Mouse (Mus musculus) testis, adult 2 months (tissue): ENCODE measurements around the gene Psph. TPM values are rescaled to one million over a fixed set of nuclear protein-coding genes. Genes with fewer than 3 reads are reported as not detected.

Source experiments
- H3K27ac ChIP-seq: fragments of 200-500 bp; 2 replicates; pipeline ENCODE4 v1.5.1; 2012; ENCODE audit warnings: low read depth, low read length; ENCODE audit not compliant: control insufficient read depth, insufficient read depth
- H3K27me3 ChIP-seq: fragments of 200-500 bp; 2 replicates; pipeline ENCODE4 v1.6.1; 2012; ENCODE audit warnings: mild to moderate bottlenecking, low read length, moderate library complexity; ENCODE audit not compliant: control insufficient read depth, insufficient read depth
- H3K36me3 ChIP-seq: fragments of 200-500 bp; 2 replicates; pipeline ENCODE4 v1.6.1; 2012; ENCODE audit warnings: mild to moderate bottlenecking, low read length; ENCODE audit not compliant: control insufficient read depth, insufficient read depth
- H3K4me1 ChIP-seq: fragments of 200-500 bp; 2 replicates; pipeline ENCODE4 v1.6.1; 2012; ENCODE audit warnings: low read length; ENCODE audit not compliant: control insufficient read depth, insufficient read depth
- H3K4me3 ChIP-seq: fragments of 200-500 bp; 2 replicates; pipeline ENCODE4 v1.5.1; 2012; ENCODE audit warnings: low read depth, mild to moderate bottlenecking, low read length, moderate library complexity, mixed read lengths; ENCODE audit not compliant: control insufficient read depth
- CTCF ChIP-seq: fragments of 200-500 bp; IDR thresholded peaks from 2 replicates; pipeline ENCODE4 v1.5.1; 2012; ENCODE audit warnings: low read depth, mild to moderate bottlenecking, inconsistent platforms, low read length, moderate library complexity; ENCODE audit not compliant: control insufficient read depth, insufficient read depth, insufficient replicate concordance
- POLR2A ChIP-seq: fragments of 200-500 bp; IDR thresholded peaks from 2 replicates; pipeline ENCODE4 v1.6.1; 2012; ENCODE audit warnings: low read depth, mild to moderate bottlenecking, inconsistent platforms, low read length, moderate library complexity; ENCODE audit not compliant: control insufficient read depth
- polyA plus RNA-seq: library from polyadenylated mRNA; depleted of rRNA; stranded (reverse); fragments of >200 nt; gene quantifications from 2 replicates; pipeline ENCODE4 v1.2.3, GENCODE M21; 2012; rRNA removed

Psph gene
- polyA plus RNA-seq, 1 experiment, result 14.3 TPM

GRCm38 (mm10) chr5:129729286-129729685 lies 58.0 kb downstream of the Psph start:
- H3K4me1 ChIP-seq, result no peaks in the 10 kb centered on the region; the same call in none of the 2 replicates
- no peaks in the 10 kb centered on the region for H3K36me3 ChIP-seq
- TF ChIP-seq POLR2A (no peak), CTCF (no peak)
- no peak overlapping the region for H3K4me3 ChIP-seq
- no peaks in the 10 kb centered on the region for H3K27me3 ChIP-seq
- no peak overlapping the region; the same call in 1 of the 2 replicates for H3K27ac ChIP-seq

- H3K4me1 ChIP-seq, result peaks cover 4% of the 10 kb centered on the region
- no peaks in the 10 kb centered on the region for H3K27me3 ChIP-seq
- no peak overlapping the region for H3K4me3 ChIP-seq
- no peaks in the 10 kb centered on the region for H3K36me3 ChIP-seq
- TF ChIP-seq CTCF (no peak), POLR2A (no peak)
- H3K27ac ChIP-seq, result no peak overlapping the region
These were observed 60.5 kb downstream of the Psph start for GRCm38 (mm10) chr5:129726784-129727183.

- Histone ChIP-seq H3K27me3 (no peaks in the 10 kb centered on the region), H3K27ac (peak overlapping the region; percentile 89), H3K4me3 (peak overlapping the region; percentile 91), H3K36me3 (no peaks in the 10 kb centered on the region), H3K4me1 (peaks cover 4% of the 10 kb centered on the region)
- TF ChIP-seq POLR2A (no peak), CTCF (no peak)
These were observed 61.4 kb downstream of the Psph start for GRCm38 (mm10) chr5:129725774-129726392.

- TF ChIP-seq CTCF, result peak; percentile 100
- peak; percentile 75 for TF ChIP-seq POLR2A
- Histone ChIP-seq H3K4me3 (peak within 1 kb of the TSS; percentile 91), H3K27me3 (no peaks in the 10 kb centered on the region), H3K27ac (peak within 1 kb of the TSS; percentile 89), H3K36me3 (no peaks in the 10 kb centered on the region), H3K4me1 (peaks cover 4% of the 10 kb centered on the region)
These were observed 62.1 kb downstream of the Psph start, which contains the start of gene Nipsnap2 for GRCm38 (mm10) chr5:129724834-129725773. Gene Nipsnap2 (plus strand): TSS chr5:129725063.

DNA sequence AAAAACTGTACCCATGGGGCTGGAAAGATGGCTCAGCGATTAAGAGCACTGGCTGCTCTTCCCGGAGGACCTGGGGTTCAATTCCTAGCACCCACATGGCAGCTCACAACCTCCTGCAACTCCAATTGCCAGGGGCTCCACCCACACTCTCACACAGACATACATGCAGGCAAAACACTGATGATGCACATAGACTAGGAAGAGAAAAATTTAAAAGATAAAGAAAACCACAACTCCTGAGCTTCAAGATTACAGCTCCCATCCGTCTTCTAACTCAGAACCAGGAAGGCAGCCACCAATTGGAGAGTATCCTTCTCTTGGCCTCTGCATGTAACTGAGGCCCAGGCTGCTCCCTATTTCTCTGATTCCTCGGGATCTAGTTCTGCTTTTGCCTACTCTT lies 63.0 kb downstream of the Psph start:
- Histone ChIP-seq H3K27me3 (no peaks in the 10 kb centered on the region), H3K36me3 (no peaks in the 10 kb centered on the region), H3K4me1 (peaks cover 4% of the 10 kb centered on the region), H3K27ac (peak overlapping the region; percentile 89; the same call in 1 of the 2 replicates), H3K4me3 (peak overlapping the region; percentile 91; the same call in 1 of the 2 replicates)
- no peak for TF ChIP-seq CTCF
- no peak for TF ChIP-seq POLR2A

DNA sequence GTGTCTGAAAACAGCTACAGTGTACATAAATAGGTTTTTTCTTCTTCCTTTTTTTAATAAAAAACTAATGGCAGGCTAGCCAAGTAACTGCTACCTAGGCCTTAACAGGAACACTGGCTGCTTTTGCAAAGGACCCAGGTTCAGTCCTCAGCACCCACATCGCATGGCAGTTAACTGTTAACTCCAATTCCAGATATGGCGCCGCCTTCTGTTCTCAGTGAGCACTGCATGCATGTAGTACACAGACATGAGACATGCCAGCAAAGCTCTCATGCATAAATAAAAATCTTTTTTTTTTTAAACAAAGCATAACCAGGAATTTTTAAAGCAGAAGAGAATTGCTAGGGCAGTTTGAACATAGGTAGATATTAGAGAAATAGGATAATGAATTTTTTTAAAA lies 67.1 kb downstream of the Psph start:
- peaks cover 4% of the 10 kb centered on the region for H3K4me1 ChIP-seq
- H3K27ac ChIP-seq, result no peak overlapping the region
- no peaks in the 10 kb centered on the region for H3K27me3 ChIP-seq
- no peak overlapping the region for H3K4me3 ChIP-seq
- TF ChIP-seq CTCF, result no peak
- no peak for TF ChIP-seq POLR2A
- H3K36me3 ChIP-seq, result peaks cover 1% of the 10 kb centered on the region; the same call in 1 of the 2 replicates

GRCm38 (mm10) chr5:129717016-129717415 lies 70.2 kb downstream of the Psph start:
- Histone ChIP-seq H3K4me3 (no peak overlapping the region), H3K36me3 (peaks cover 1% of the 10 kb centered on the region; the same call in 1 of the 2 replicates), H3K27me3 (no peaks in the 10 kb centered on the region), H3K4me1 (no peaks in the 10 kb centered on the region), H3K27ac (no peak overlapping the region)
- TF ChIP-seq POLR2A, result no peak
- no peak for TF ChIP-seq CTCF

Other genes starting within 250 kb of the Psph start
- gene Mmp17, start 203.3 kb downstream of the Psph start, polyA plus RNA-seq, result 0.93 and 1.2 TPM in 2 replicates
- 0.94 and 1.3 TPM in 2 replicates for gene Zfp11, start 117.3 kb downstream of the Psph start, polyA plus RNA-seq
- 5.7 and 10.6 TPM in 2 replicates for gene Sept14, start 78.9 kb downstream of the Psph start, polyA plus RNA-seq
- gene Mrps17, start 72.0 kb downstream of the Psph start, polyA plus RNA-seq, result 44.4 and 62.7 TPM in 2 replicates
- 14.8 and 15.6 TPM in 2 replicates for gene Nipsnap2, start 62.4 kb downstream of the Psph start, polyA plus RNA-seq
- 3.9 and 5.2 TPM in 2 replicates for gene Sumf2, start 59.5 kb upstream of the Psph start, polyA plus RNA-seq
- 239 and 241 TPM in 2 replicates for gene Chchd2, start 100.0 kb upstream of the Psph start, polyA plus RNA-seq
- 4.6 and 5.4 TPM in 2 replicates for gene Zbed5, start 108.3 kb upstream of the Psph start, polyA plus RNA-seq
- 0.20 and 0.35 TPM in 2 replicates for gene Phkg1, start 111.1 kb upstream of the Psph start, polyA plus RNA-seq
- gene Nupr1l, start 121.1 kb upstream of the Psph start, polyA plus RNA-seq, result 777 and 877 TPM in 2 replicates
- 12.2 and 19.9 TPM in 2 replicates for gene Vkorc1l1, start 154.5 kb upstream of the Psph start, polyA plus RNA-seq
- 6.2 and 7.7 TPM in 2 replicates for gene Gusb, start 215.6 kb upstream of the Psph start, polyA plus RNA-seq
- gene Asl, start 241.8 kb upstream of the Psph start, polyA plus RNA-seq, result 16.5 and 17.1 TPM in 2 replicates
- 56.0 and 56.5 TPM in 2 replicates for gene Crcp, start 241.8 kb upstream of the Psph start, polyA plus RNA-seq